ENCODE assay signal across 8 mouse cellular contexts in genomic region chrX:48462754-48463507, GRCm38 (mm10). TPM values are rescaled to one million over a fixed set of nuclear protein-coding genes. Genes with fewer than 3 reads are reported as not detected.
A peak's percentile ranks its signal among the peaks of the same experiment; 100 is the strongest.
DNase-seq lines count a peak whose midpoint lies in the region; TF ChIP-seq lines count a peak whose summit lies in the region.

Gene Elf4, minus strand, starts transcription at chrX:48463132.

- peak; percentile 83 for TF ChIP-seq CTCF in liver, adult 2 months (IDR thresholded peaks at IDR 0.05; ENCODE audit: low read depth, low read length)

- H3K4me1 ChIP-seq in embryonic facial prominence, embryonic 10.5 days, result no peaks in the 10 kb centered on the region
- peaks cover 5% of the 10 kb centered on the region; the same call in 1 of the 2 replicates for H3K4me1 ChIP-seq in heart, embryonic 10.5 days
- H3K4me1 ChIP-seq in liver, adult 2 months (ENCODE audit: control insufficient read depth, insufficient read depth, low read length), result no peaks in the 10 kb centered on the region

- H3K4me3 ChIP-seq in embryonic facial prominence, embryonic 10.5 days, result peak within 1 kb of the TSS; percentile 55
- peak within 1 kb of the TSS; percentile 55 for H3K4me3 ChIP-seq in heart, embryonic 10.5 days
- peak within 1 kb of the TSS; percentile 56 for H3K4me3 ChIP-seq in liver, adult 2 months (ENCODE audit: insufficient read depth, low read depth, low read length)
- H3K4me3 ChIP-seq in myocyte, result peak within 1 kb of the TSS; percentile 17

- peaks cover 17% of the 10 kb centered on the region; the same call in 1 of the 2 replicates for H3K27me3 ChIP-seq in embryonic facial prominence, embryonic 10.5 days (replicated peaks; ENCODE audit: low read depth, poor library complexity, severe bottlenecking)
- peaks cover 5% of the 10 kb centered on the region; the same call in 1 of the 2 replicates for H3K27me3 ChIP-seq in heart, embryonic 10.5 days (ENCODE audit: insufficient read depth, poor library complexity, severe bottlenecking)
- no peaks in the 10 kb centered on the region for H3K27me3 ChIP-seq in liver, adult 2 months (ENCODE audit: control insufficient read depth, insufficient read depth, low read length)
- H3K27me3 ChIP-seq in myocyte (ENCODE audit: control insufficient read depth, insufficient read depth, insufficient read length), result no peaks in the 10 kb centered on the region
- H3K27me3 ChIP-seq in splenic B cell, adult 2 months (ENCODE audit: control insufficient read depth, insufficient read depth, low read length, poor library complexity, severe bottlenecking), result no peaks in the 10 kb centered on the region

- H3K36me3 ChIP-seq in embryonic facial prominence, embryonic 10.5 days (replicated peaks), result no peaks in the 10 kb centered on the region
- no peaks in the 10 kb centered on the region for H3K36me3 ChIP-seq in heart, embryonic 10.5 days
- no peaks in the 10 kb centered on the region for H3K36me3 ChIP-seq in liver, adult 2 months (ENCODE audit: control insufficient read depth, insufficient read depth, low read length)
- H3K36me3 ChIP-seq in myocyte (ENCODE audit: control insufficient read depth, insufficient read depth), result no peaks in the 10 kb centered on the region
- H3K36me3 ChIP-seq in splenic B cell, adult 2 months (ENCODE audit: control insufficient read depth, insufficient read depth, low read length, poor library complexity, severe bottlenecking), result no peaks in the 10 kb centered on the region

- H3K79me2 ChIP-seq in liver, adult 2 months (ENCODE audit: control insufficient read depth, insufficient read depth, low read length), result no peaks in the 10 kb centered on the region
- no peaks in the 10 kb centered on the region for H3K79me2 ChIP-seq in myocyte (ENCODE audit: control insufficient read depth, insufficient read depth)

- no peak for TF ChIP-seq POLR2A in liver, adult 2 months (IDR thresholded peaks at IDR 0.05; ENCODE audit: extremely low read depth, insufficient read depth, low read length)
- peak; percentile 34 for TF ChIP-seq POLR2A in myocyte (IDR thresholded peaks at IDR 0.05; ENCODE audit: insufficient read length, low read depth)

- DNase-seq in 3T3-L1 (ENCODE audit: low read depth, low spot score), result peak; percentile 90
- DNase-seq in adrenal gland, adult (ENCODE audit: inconsistent age in 2 of 2, low spot score in 1 of 2), result peak; percentile 65 to 86
- DNase-seq in embryonic facial prominence, embryonic 10.5 days (ENCODE audit: low spot score), result peak; percentile 83
- DNase-seq in heart, embryonic 10.5 days (ENCODE audit: low spot score), result peak; percentile 87
- DNase-seq in kidney, adult 9 months, result peak; percentile 44
- DNase-seq in liver, adult 2 months (ENCODE audit: extremely low read depth, low read depth, low spot score), result peak; percentile 4
- peak; percentile 71 for DNase-seq in splenic B cell, adult 2 months (ENCODE audit: low read depth, low spot score)

- WGBS in embryonic facial prominence, embryonic 10.5 days, result 18% methylated on average over 38 of the region's 38 CpGs
- WGBS in heart, embryonic 10.5 days, result 18% methylated on average over 38 of the region's 38 CpGs
- WGBS in liver, adult 2 months, result 8% methylated on average over 37 of the region's 38 CpGs

- no peak within 1 kb of the TSS for H3ac ChIP-seq in myocyte (ENCODE audit: control insufficient read depth, insufficient read length)

- no peaks in the 10 kb centered on the region; the same call in 1 of the 2 replicates for H3K9me3 ChIP-seq in embryonic facial prominence, embryonic 10.5 days
- no peaks in the 10 kb centered on the region for H3K9me3 ChIP-seq in heart, embryonic 10.5 days

- H3K9ac ChIP-seq in liver, adult 2 months (ENCODE audit: low read depth, low read length), result 0 out of 2 replicates have a peak within 1 kb of the TSS, but pooled peaks have one; percentile 20

- peak within 1 kb of the TSS; percentile 80 for H3K4me2 ChIP-seq in myocyte (ENCODE audit: low read depth)

- peak within 1 kb of the TSS; percentile 75 for H3K27ac ChIP-seq in embryonic facial prominence, embryonic 10.5 days (replicated peaks)
- peak within 1 kb of the TSS; percentile 72 for H3K27ac ChIP-seq in heart, embryonic 10.5 days
- H3K27ac ChIP-seq in liver, adult 2 months (replicated peaks; ENCODE audit: insufficient read depth, low read depth, low read length), result no peak within 1 kb of the TSS

TF ChIP-seq in myocyte, 11 proteins besides CTCF, POLR2A, EP300 and RAD21:
- TF ChIP-seq E2F4 (IDR thresholded peaks at IDR 0.05; ENCODE audit: insufficient read depth) (no peak), TCF3 (IDR thresholded peaks at IDR 0.05; ENCODE audit: insufficient read length, low read depth) (no peak), MYOD1 (IDR thresholded peaks at IDR 0.05; ENCODE audit: control insufficient read depth in 1 of 3, insufficient read length in 2 of 3, low read depth in 2 of 3) (no peak), USF1 (IDR thresholded peaks at IDR 0.05; ENCODE audit: low read depth) (no peak), REST (IDR thresholded peaks at IDR 0.05; ENCODE audit: insufficient read depth, insufficient read length) (no peak), MYOG (IDR thresholded peaks at IDR 0.05; ENCODE audit: control insufficient read depth in 1 of 3, insufficient read depth in 1 of 3, insufficient read length in 2 of 3, low read depth in 2 of 3) (no peak), POLR2AphosphoS2 (IDR thresholded peaks at IDR 0.05; ENCODE audit: insufficient read length, low read depth) (no peak), CEBPB (IDR thresholded peaks at IDR 0.05; ENCODE audit: insufficient read depth, poor library complexity, severe bottlenecking) (no peak), SRF (IDR thresholded peaks at IDR 0.05; ENCODE audit: control insufficient read depth, insufficient read length, low read depth) (no peak), MAX (IDR thresholded peaks at IDR 0.05; ENCODE audit: low read depth) (no peak), TCF12 (IDR thresholded peaks at IDR 0.05; ENCODE audit: insufficient read depth, poor library complexity, severe bottlenecking) (no peak)

RNA-seq across cellular contexts. Expression of gene Elf4, which starts in this region (rescaled TPM):
- 2.4 TPM in 2 replicates for polyA plus RNA-seq in embryonic facial prominence, embryonic 10.5 days (2016; fragmentation: Nextera tagmentation; extraction: Ambion mirVana)
- polyA plus RNA-seq in heart, embryonic 10.5 days (2016; fragmentation: Nextera tagmentation; extraction: Ambion mirVana), result 9.9 and 15.7 TPM in 2 replicates
- total RNA-seq in liver, adult 2 months (2014; rRNA removed), result 0.46 and 0.67 TPM in 2 replicates
- polyA plus RNA-seq in liver, adult 2 months (2012; rRNA removed), result 0.57 and 1.5 TPM in 2 replicates
- polyA plus RNA-seq in myocyte (2012; fragmentation: generic; extraction: Trizol), result 7.0 TPM

Comparison
In these comparisons a context has a peak if more than half of its experiments do, and no peak if none do; other contexts are left out.
1. DNase-seq: peak in every context shown above with its lines; median percentile 90 in 3T3-L1; 87 in heart, embryonic 10.5 days; 83 in embryonic facial prominence, embryonic 10.5 days; 76 in adrenal gland, adult; 71 in splenic B cell, adult 2 months; 44 in kidney, adult 9 months; 4 in liver, adult 2 months.